Mouse (Mus musculus): ENCODE measurements around the gene Hsp90aa1. TPM values are rescaled to one million over a fixed set of nuclear protein-coding genes. Genes with fewer than 3 reads are reported as not detected.

Hsp90aa1 gene
- total and polyA plus RNA-seq, 2 experiments from 2014 or later: 701 to 1,521 TPM

DNA sequence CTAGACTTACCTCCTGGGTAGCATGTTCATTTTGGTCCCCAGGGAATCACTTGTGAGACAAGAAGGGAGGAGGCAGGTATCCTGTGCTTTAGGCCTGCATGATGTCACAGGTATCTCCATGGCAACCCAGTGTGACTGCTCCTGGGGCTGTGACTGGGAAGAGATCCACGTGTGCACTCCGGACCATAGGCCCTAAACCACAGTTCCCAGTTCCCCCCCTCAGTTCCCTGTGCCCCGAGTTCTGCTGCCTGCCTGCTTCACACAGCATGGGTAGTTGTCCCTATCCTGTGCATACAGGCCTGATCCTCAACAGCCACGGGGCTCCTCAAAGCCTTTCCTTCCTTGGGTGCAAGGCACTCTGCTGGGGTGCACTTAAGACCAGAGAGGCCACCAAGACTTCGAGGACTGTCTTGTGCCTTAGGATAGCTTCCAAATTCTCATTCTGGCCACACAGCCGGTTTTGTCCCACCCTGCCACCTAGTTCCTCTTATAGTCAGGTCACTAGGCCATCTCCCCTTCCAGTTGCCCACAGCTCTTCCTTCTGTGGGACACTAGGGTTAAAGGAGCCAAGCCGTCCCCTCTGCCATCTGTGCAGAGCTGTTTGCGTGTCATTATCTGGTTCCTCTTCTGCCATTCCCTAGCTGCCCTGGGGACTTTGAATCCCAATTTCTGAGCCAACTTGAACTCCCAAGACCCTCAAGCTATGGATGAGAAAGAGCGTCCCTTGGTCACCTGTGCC is 19.8 kb downstream of the Hsp90aa1 start, which contains the start of gene 1700001K19Rik:
1700001K19Rik (minus strand) TSS at position 59 of the 739 bp plus-strand sequence.
- Histone ChIP-seq H3K4me3 (ENCODE audit: low read length) (no peak within 1 kb of the TSS), H3K4me1 (ENCODE audit: insufficient read depth, low read length) (no peaks in the 10 kb centered on the region), H3K4me2 (ENCODE audit: low read depth, low read length) (no peak within 1 kb of the TSS), H3K9me3 (ENCODE audit: low read length) (no peaks in the 10 kb centered on the region), H3K36me3 (ENCODE audit: insufficient read depth, low read length) (peaks cover 9% of the 10 kb centered on the region), H3K27ac (no peak within 1 kb of the TSS), H3K9ac (replicated peaks; ENCODE audit: low read length) (no peak within 1 kb of the TSS), H3K27me3 (ENCODE audit: insufficient read depth, low read length) (no peaks in the 10 kb centered on the region)
- ATAC-seq (no peak), DNase-seq (ENCODE audit: low spot score) (no peak)
- WGBS: 71% methylated on average over 9 of the region's 9 CpGs
- no peak for TF ChIP-seq CTCF (IDR thresholded peaks at IDR 0.05; ENCODE audit: low read depth)

- DNase-seq (ENCODE audit: low spot score): no peak
- WGBS: 59% methylated on average over 3 of the region's 3 CpGs
- no peaks in the 10 kb centered on the region for H3K9me3 ChIP-seq (ENCODE audit: low read length)
Measured at GRCm38 (mm10) chr12:110681878-110682277, 20.6 kb downstream of the Hsp90aa1 start.

GRCm38 (mm10) chr12:110681191-110681590 is 21.3 kb downstream of the Hsp90aa1 start:
- no peak for TF ChIP-seq CTCF (IDR thresholded peaks at IDR 0.05; ENCODE audit: low read depth)
- peaks cover under 1% of the 10 kb centered on the region; the same call in 1 of the 2 replicates for H3K36me3 ChIP-seq (ENCODE audit: insufficient read depth, low read length)
- no peak overlapping the region for H3K4me3 ChIP-seq (ENCODE audit: low read length)
- DNase-seq (ENCODE audit: low spot score) (peak; percentile 14), ATAC-seq (peak; percentile 19; the same call in 1 of the 2 replicates)
- H3K27ac ChIP-seq: no peak overlapping the region
- H3K27me3 ChIP-seq (ENCODE audit: insufficient read depth, low read length): no peaks in the 10 kb centered on the region
- H3K9ac ChIP-seq (replicated peaks; ENCODE audit: low read length): no peak overlapping the region
- no peak overlapping the region for H3K4me2 ChIP-seq (ENCODE audit: low read depth, low read length)
- 41% methylated on average over 7 of the region's 7 CpGs for WGBS
- no peaks in the 10 kb centered on the region for H3K9me3 ChIP-seq (ENCODE audit: low read length)
- no peaks in the 10 kb centered on the region for H3K4me1 ChIP-seq (ENCODE audit: insufficient read depth, low read length)

More at GRCm38 (mm10) chr12:110681878-110682277, 20.6 kb downstream of the Hsp90aa1 start:
- no peak overlapping the region for H3K27ac ChIP-seq
- no peak for TF ChIP-seq CTCF (IDR thresholded peaks at IDR 0.05; ENCODE audit: low read depth)
- no peak; the same call in 1 of the 2 replicates for ATAC-seq
- no peaks in the 10 kb centered on the region for H3K4me1 ChIP-seq (ENCODE audit: insufficient read depth, low read length)
- H3K4me2 ChIP-seq (ENCODE audit: low read depth, low read length): no peak overlapping the region
- no peaks in the 10 kb centered on the region for H3K27me3 ChIP-seq (ENCODE audit: insufficient read depth, low read length)
- no peak overlapping the region for H3K9ac ChIP-seq (replicated peaks; ENCODE audit: low read length)
- peaks cover 7% of the 10 kb centered on the region; the same call in 1 of the 2 replicates for H3K36me3 ChIP-seq (ENCODE audit: insufficient read depth, low read length)
- no peak overlapping the region for H3K4me3 ChIP-seq (ENCODE audit: low read length)

DNA sequence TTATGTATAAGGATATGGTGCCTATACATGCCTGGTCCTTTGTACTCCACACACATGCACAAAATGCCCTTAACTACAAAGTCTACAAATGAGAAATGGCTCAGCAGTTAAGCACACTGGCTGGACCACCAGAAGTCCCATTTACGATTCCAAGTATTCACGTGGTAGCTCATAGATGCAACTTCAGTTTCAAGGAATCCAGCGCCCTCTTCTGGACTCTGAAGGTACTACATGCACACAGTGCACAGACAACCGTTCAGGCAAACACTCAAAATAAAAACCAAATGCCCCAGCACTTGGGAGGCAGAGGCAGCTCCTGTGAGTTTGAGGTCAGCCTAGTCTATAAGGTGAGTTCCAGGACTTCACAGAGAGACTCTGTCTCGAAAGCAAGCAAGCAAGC is 28.3 kb downstream of the Hsp90aa1 start:
- H3K9ac ChIP-seq (replicated peaks; ENCODE audit: low read length): no peak overlapping the region
- H3K4me1 ChIP-seq (ENCODE audit: insufficient read depth, low read length): no peaks in the 10 kb centered on the region
- 49% methylated on average over 5 of the region's 5 CpGs for WGBS
- TF ChIP-seq CTCF (IDR thresholded peaks at IDR 0.05; ENCODE audit: low read depth): peak; percentile 67
- H3K27ac ChIP-seq: no peak overlapping the region
- no peaks in the 10 kb centered on the region for H3K27me3 ChIP-seq (ENCODE audit: insufficient read depth, low read length)
- ATAC-seq (no peak), DNase-seq (ENCODE audit: low spot score) (peak; percentile 35)
- no peak overlapping the region for H3K4me2 ChIP-seq (ENCODE audit: low read depth, low read length)
- no peak overlapping the region for H3K4me3 ChIP-seq (ENCODE audit: low read length)
- no peaks in the 10 kb centered on the region for H3K9me3 ChIP-seq (ENCODE audit: low read length)
- no peaks in the 10 kb centered on the region for H3K36me3 ChIP-seq (ENCODE audit: insufficient read depth, low read length)

DNA sequence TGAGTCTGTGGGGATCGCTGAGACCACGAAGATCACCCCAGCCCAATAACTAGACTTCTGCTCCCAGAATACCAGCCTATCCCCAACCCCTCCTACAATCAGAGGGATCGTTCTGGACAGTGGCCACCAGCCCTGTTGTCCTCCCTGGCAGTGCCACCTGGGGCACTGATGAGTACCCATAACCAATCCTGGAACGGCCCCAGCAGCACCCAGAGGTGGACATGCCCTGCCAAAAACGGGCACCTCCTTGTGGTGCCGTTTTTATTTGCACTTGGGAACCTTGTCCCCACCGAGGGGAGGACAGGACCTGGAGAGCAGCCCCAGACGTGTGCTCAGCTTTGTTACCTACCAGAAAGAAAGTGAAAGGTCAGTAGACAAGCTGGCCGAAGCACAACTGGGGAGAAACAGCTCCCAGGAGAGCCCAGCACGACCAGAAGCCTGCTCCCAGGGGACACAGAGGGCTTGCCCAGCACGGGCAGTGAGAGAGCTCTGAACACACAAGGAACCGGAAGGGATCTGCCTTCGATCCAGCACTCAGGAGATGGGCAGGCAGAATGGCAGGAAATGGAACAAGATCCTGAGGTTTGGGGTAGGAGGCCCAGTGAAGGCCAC is 35.0 kb downstream of the Hsp90aa1 start:
- H3K36me3 ChIP-seq (ENCODE audit: insufficient read depth, low read length): peaks cover 59% of the 10 kb centered on the region
- no peak overlapping the region for H3K9ac ChIP-seq (replicated peaks; ENCODE audit: low read length)
- TF ChIP-seq CTCF (IDR thresholded peaks at IDR 0.05; ENCODE audit: low read depth): peak; percentile 29; the same call in 1 of the 2 replicates
- H3K4me2 ChIP-seq (ENCODE audit: low read depth, low read length): no peak overlapping the region
- H3K9me3 ChIP-seq (ENCODE audit: low read length): no peaks in the 10 kb centered on the region
- no peak overlapping the region for H3K27ac ChIP-seq
- H3K27me3 ChIP-seq (ENCODE audit: insufficient read depth, low read length): no peaks in the 10 kb centered on the region
- WGBS: 86% methylated on average over 13 of the region's 13 CpGs
- DNase-seq (ENCODE audit: low spot score) (no peak), ATAC-seq (no peak)
- no peaks in the 10 kb centered on the region for H3K4me1 ChIP-seq (ENCODE audit: insufficient read depth, low read length)
- no peak overlapping the region for H3K4me3 ChIP-seq (ENCODE audit: low read length)

GRCm38 (mm10) chr12:110661746-110662145 is 40.8 kb downstream of the Hsp90aa1 start:
- peaks cover 99% of the 10 kb centered on the region for H3K36me3 ChIP-seq (ENCODE audit: insufficient read depth, low read length)
- no peak for TF ChIP-seq CTCF (IDR thresholded peaks at IDR 0.05; ENCODE audit: low read depth)
- no peaks in the 10 kb centered on the region for H3K4me1 ChIP-seq (ENCODE audit: insufficient read depth, low read length)
- ATAC-seq: no peak
- H3K4me2 ChIP-seq (ENCODE audit: low read depth, low read length): no peak overlapping the region
- no peak overlapping the region for H3K9ac ChIP-seq (replicated peaks; ENCODE audit: low read length)
- WGBS: 89% methylated on average over 14 of the region's 14 CpGs
- no peak overlapping the region for H3K27ac ChIP-seq
- no peak for DNase-seq (ENCODE audit: low spot score)
- H3K27me3 ChIP-seq (ENCODE audit: insufficient read depth, low read length): no peaks in the 10 kb centered on the region
- H3K9me3 ChIP-seq (ENCODE audit: low read length): no peaks in the 10 kb centered on the region
- no peak overlapping the region for H3K4me3 ChIP-seq (ENCODE audit: low read length)

Measured in hindbrain, postnatal 0 days (tissue).